Mouse (Mus musculus): ENCODE results near the gene Gm10190.
"Not testable (repeated sequence)": the region's sequence is repeated elsewhere in the genome, so short reads cannot be mapped to it uniquely, and the experiment has no call there.

The Gm10190 gene

DNA sequence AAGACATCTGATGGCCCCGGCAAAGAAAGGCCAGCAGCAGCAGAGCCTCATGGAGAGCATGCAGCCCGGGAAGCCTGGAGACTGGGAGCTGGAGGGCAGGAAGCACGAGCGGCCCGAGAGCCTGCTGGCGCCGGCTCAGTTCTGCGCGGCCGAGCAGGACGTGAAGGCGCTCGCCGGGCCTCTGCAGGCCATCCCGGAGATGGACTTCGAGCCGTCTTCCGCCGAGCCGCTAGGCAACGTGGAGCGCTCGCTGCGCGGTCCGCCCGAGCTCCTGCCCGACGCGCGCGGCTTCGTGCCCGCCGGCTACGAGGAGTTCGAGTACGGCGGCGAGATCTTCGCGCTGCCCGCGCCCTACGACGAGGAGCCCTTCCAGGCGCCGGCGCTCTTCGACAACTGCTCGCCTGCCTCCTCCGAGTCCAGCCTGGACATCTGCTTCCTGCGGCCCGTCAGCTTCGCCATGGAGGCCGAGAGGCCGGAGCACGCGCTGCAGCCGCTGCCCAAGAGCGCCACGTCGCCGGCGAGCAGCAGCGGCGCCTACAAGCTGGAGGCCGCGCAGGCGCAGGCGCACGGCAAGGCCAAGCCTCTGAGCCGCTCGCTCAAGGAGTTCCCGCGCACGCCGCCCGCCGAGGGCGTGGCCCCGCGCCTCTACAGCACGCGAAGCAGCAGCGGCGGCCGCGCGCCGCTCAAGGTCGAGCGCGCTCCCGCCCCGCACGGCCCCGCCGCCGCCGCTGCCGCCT is at the start of gene Gm10190:
Gene Gm10190, minus strand, starts transcription at position 553 of the 737 bp plus-strand sequence.
- DNase-seq (ENCODE audit: low read depth): peak; percentile 59

DNA sequence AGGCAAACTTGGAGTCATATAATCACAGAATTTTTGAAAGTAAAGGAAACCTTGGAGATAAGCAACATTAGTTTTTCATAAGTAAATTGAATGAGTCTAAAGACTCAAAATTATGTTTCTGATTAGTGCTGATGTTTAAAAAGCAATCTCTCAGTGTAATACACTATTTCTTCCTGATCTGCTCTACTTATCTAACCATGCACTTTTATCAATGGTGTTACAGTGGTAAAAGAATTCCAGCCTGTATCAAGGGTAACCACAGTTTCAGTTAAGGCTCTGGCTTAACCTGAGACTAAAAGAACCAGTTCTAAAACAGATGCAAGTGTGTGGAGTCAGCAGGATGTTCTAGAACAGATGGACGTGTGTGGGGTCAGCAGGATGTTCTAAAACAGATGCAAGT is 47.7 kb upstream of the Gm10190 start:
- no peak for DNase-seq (ENCODE audit: low read depth)

DNA sequence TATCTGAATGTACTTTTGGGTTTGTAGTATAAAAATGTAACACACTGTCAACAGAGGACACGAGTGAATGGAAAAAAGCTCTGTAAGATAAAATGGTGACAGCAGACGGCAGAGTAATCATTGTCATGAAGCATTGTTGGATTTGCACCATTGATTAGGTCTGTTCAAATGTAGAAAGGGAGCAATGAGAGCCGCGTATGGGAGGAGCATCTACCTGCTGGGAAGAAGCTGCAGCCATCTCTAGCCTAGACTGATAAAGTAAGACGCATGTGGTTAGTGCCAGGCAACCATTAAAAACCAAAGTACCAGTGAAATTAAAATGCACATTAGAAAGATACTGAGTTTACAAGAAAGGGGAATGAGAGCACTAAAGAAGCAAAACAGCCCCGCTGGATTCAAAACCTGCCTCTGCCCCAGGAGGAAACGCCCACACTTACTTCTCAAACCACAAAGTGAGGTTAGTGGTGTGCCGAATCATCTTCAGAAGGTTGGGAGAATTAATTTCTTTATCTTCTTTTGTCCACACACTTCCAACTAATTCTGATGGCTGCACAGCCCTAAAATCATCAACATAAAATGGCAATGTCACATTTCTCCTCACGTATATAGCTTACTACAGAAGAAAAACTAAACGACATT is 45.4 kb upstream of the Gm10190 start:
- no peak for DNase-seq (ENCODE audit: low read depth)

DNA sequence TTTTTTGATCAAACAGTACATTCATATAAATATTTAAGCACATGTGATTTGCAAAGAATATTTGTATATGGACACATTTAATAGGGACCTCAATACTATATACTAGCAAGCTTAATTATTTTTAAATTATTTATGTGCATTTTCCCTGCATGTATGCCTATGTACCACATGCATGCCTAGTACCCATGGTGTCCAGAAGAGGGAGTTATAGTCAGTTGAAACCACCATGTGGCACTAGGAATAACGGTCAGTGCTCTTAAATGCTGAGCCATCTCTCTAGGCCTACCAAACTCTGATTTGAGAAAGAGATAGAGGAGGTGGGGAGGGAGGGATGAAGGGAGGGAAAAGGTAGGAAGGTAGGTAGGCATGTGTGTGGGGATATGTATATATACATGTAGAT is 37.8 kb upstream of the Gm10190 start:
- no peak for DNase-seq (ENCODE audit: low read depth)

DNA sequence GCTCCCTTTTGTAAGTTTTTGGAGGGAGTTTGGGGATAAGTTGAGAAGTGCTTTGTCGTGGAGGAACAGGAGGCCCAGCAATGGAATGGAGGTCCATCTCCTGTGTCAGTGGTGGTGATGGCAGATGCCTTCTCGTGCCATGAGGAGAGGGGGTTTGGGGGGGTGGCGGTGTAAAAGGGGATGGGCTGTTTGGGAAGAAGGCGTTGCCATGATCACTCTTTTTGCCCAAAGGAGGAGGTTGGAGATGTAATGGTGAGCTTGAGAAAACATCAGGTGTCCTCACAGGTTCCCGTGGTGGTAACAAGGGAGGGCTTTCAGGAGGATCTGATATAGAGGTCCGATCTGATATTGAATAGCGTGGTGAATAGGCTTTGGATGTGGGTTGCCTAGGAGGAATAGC is 24.9 kb upstream of the Gm10190 start:
- no peak for DNase-seq (ENCODE audit: low read depth)

DNA sequence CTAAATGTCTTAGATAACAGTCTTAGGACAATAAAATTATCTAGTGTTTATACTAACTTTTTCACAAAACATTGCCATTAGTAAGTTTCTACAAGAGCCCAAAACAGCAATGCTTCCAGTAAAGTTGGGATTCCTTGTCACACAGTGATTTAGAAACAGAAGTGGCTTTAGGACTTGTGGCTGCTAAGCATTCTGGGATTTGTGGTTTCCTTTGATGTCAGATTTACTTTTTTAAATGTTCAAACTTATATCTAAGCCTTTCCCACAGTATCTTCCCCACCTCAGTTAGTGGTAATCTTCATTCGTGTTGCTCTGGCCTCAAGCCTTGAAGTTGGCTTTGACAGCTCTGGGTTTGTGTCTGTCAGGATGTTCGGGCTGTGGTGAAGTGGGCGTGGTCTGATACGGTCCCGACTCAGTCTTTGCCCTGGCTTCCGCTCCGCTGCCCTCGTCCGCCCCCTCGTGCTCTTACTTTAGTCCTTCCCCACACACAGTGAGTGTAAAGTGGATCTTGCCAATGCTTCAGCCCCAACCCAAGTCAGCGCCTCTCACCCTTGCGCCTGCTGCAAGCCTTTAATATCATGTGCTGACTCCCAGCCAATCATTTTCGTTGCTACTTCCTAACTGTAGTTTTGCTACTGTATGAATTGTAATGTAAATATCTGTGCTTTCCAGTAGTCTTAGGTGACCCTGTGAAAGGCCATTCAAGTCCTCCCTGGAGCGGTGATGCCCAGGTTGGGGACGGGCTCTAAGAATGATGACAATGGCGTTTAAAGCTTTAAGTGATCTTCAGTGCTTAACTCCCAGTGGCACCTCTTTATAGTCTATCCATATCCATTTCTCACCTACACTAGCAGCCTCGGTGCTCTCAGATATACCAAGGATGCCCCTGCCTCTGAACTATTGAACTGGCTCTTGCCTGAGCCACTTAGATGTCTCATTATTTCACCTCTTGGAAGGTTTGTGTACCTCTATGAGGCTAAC is 18.4 kb upstream of the Gm10190 start:
- peak; percentile 36 for DNase-seq (ENCODE audit: low read depth)

DNA sequence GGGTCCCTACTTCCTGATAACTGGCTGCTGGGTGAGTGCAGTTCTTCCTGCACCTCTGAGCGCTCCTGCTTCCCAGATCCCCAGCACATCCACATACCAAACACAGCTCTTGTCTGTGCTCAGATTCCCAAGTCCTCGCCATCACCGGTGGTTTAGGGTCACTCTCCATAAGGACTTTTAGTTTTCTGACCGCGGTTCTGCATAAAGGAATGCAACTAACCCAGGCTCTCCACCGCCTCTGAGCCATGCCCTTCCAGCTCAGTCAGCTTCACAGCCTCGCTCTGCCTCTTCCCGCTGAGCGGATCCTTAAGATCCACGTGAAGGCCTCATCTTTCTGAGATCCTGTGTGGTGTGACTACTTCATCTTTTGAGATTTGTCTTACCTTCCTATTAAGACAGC is 16.7 kb upstream of the Gm10190 start:
- no peak for DNase-seq (ENCODE audit: low read depth)

DNA sequence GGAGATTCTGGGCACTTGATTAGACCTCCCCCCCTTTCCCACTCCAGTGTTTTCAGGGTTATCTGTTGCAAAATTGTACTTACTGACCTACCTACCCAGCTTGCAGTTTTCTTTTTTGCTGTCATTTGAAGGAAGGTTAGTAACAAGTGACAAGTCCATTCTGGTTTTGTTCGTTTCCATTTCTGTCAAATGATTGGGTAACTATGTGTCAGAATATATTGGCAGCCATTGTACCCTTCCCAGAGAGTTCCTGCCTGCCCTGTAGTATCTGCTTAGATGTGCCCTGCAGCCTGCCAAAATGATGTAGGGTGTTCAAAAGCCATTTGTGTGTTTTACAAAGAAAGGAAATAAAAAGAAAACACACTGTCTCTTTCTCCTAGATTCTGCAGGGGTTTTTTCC is 12.3 kb upstream of the Gm10190 start:
- DNase-seq (ENCODE audit: low read depth): no peak

DNA sequence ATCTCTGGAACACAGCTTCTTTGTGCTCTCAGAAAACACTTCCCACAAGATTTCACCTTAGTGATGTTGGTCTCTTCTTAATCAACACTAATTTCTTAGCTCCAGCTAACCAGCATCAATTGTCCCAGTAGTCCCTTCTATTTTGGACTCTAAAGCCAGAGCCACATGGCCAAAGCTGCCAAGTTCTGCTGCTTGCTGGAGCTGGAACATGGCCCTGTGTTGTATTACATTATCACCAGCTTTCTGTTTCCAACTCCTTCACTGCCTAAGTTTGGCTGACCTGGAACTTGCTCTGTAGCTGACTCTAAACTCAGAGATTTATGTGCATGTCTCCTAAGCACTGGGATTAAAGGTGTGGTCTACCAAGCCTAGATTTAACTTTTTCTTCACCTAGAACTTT is 5.0 kb upstream of the Gm10190 start:
- not testable (repeated sequence) for DNase-seq (ENCODE audit: low read depth)

DNA sequence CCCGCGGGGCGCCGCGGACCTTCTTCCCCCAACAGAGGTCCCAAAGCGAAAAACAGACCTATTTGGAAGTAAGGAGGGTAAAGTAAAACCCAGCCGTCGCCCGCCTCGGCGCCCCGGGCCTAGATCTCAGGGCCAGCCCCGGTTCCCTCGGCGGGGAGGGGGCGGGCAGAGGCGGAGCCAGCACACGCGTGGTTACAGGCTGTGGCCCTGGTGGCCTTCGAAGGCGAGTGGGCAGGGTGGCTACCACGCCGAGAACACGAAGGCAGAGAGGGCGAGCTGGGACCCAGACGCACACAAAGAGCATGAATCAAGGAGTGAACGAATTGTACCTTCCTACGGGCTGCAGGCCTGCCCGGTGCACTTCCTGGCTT is 370 bp upstream of the Gm10190 start:
- DNase-seq (ENCODE audit: low read depth): no peak

DNA sequence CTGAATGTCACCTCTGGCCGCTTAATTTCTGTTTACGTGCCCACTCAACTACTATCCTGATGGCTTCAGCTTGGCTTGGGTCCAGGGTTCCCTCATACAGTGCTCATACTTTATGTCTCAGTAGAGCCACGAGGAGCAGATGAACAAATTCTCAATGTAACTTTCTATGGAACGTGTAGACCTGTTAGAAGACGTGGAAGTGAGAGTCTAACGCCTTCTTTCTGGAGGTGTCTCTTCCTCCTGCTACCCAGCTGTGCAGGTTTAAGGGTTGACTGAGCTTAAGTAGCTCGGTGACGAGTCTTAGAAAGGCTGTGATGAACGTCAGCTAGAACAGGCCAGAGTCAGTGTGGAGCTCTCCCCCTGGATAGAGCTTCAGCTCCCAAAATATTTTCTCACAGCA is 4.7 kb downstream of the Gm10190 start:
- DNase-seq (ENCODE audit: low read depth): no peak

DNA sequence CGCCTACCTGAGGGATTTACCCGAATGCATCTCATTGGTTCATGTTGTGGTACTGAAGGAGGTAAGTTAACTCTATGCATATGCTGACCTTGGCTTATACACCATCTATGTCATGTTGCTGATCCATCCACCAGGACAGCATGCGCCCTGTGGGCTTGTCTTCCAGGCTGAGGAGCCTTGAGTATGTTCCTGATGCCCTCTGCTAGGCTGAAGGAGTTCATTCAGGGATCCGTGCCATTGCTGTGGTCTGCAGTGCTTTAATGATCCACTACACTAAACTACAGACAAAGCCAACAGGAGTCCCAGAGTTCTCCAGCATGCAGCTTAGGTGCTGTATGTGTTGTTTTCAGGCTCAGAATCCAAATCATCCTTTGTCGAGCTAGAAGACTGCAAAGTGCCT is 6.1 kb downstream of the Gm10190 start:
- no peak for DNase-seq (ENCODE audit: low read depth)

DNA sequence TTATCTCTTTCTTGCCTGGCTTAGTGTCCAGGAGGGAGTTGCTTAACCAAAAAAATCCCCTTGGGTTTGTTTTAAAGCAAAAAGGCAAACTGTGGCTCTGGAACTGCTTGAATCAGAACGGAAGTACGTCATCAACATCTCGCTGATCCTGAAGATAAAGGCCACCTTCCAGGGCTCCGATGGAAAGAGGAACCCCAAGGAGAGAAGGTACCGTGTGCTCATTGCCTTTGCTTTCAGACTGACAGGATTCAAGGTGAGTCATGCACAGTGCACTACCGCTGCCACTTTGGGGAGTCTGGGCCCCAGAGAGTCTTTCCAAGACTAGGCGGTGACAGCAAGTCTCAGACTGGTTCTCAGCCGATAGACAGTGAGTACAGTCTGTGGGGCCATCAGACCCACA is 13.1 kb downstream of the Gm10190 start:
- DNase-seq (ENCODE audit: low read depth): no peak

DNA sequence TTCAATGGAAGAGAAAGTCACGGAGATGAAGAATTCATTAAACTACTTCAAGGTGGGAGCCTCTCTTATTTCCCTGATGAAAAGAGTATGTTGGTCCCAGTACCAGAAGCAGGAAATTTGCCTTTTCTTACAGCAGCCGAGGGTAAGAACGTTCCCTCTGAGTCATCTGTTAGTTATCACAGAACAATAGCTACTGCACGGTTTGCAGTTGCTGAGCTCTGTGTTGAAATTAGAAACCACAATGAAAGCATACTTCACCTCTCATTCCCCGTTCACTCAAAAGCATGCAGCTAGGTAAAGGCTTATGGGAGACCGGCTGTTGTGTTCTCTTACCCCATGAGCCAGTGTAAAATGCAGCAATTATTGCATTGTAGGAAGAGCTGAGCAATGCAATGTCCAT is 26.1 kb downstream of the Gm10190 start:
- DNase-seq (ENCODE audit: low read depth): peak; percentile 3

DNA sequence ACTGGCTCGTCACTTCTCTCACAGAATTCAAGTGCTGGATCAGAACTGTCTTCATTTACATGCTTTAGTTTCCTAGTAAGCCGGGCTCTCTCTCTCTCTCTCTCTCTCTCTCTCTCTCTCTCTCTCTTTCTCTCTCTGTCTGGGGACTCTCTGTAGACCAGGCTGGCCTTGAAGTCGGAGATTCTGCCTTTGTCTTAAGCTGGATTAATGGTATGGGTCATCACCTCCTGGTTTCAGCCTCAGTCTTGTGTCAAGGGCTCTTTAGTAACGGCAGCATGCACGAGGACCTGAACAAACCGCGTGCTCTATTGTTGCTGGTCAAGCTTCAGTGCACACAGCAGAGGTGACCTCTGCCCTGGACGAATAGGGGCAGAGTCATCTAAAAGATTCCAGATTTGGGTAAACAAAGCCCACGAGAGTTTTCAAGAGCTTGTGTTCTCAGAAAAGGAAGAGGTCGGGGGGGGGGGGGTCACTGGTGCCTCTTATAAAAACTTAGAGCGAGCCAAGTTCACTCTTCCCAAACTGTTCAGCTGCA is 26.7 kb downstream of the Gm10190 start:
- no peak for DNase-seq (ENCODE audit: low read depth)

DNA sequence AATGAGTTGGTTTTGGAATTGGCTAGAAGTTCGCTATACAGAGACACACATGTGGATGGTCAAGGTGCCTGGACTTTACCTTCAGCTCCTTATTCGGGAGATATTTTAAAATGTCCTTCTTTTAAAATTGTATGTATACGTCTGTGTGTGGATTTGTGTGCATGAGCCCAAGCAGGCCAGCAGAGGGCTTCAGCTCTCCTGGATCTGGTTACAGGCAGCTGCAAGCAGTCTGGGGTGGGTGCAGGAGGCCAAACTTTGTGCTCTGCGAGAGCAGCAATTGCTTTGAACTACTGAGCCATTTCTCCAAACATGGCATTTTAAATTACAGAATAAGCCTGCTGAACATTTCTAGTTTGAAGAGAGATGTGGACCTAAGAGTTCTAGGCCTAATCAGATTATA is 28.1 kb downstream of the Gm10190 start:
- no peak for DNase-seq (ENCODE audit: low read depth)

DNA sequence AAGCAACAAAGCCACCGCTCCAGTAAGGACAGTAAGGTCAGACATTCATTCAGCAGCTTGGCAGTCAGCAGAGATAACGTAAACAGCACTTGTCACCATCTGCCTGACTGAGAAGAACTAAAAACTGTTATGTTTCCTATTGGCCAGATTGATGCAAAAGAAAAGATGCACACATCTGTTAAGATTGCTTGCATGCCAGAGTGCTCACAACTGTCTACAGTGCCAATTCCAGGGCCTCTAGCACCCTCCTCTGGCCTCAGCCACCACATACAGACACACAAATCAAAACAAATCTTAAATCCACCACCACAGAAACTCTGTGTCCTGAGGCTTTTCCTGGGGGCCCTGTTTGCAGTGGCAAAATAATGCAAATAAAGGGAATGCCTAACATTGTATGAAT is 41.0 kb downstream of the Gm10190 start:
- no peak for DNase-seq (ENCODE audit: low read depth)

DNA sequence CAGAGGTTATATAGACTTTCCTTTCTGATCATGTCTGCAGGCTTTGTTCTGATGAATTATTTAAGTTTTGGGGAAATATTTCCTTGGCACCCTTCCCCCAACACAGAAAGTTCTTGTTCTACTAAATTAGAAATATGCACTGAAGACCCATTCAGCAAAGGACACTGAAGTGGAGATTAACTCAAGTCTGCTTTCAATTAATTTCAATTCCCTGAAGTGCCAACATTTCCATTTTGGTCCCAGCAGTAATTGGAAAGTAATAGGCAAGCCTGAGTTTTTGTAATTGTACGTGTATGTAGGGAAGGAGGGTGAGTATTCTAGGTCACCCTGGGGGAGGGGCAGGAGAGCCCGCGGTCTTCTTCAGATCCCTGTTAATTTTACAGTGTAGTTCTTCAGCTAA is 46.9 kb downstream of the Gm10190 start:
- no peak for DNase-seq (ENCODE audit: low read depth)

DNA sequence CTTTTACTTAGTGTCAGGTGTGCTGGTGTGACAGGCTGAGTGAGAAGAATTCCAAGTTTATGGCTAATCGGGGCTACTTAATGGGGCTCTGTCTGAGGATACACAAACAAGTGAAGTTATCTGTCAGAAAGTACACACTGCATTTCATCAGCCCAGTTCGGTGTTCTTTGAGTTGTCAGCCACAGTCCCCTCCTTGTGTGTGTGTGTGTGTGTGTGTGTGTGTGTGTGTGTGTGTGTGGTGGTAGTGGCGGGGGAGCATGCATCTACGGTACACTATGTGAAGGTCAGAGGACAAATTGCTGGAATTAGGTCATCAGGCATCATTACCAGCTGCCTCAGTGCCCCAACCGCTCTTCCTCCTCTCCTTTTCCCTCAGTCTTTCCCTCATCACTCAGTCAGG is 47.9 kb downstream of the Gm10190 start:
- no peak for DNase-seq (ENCODE audit: low read depth)

DNA sequence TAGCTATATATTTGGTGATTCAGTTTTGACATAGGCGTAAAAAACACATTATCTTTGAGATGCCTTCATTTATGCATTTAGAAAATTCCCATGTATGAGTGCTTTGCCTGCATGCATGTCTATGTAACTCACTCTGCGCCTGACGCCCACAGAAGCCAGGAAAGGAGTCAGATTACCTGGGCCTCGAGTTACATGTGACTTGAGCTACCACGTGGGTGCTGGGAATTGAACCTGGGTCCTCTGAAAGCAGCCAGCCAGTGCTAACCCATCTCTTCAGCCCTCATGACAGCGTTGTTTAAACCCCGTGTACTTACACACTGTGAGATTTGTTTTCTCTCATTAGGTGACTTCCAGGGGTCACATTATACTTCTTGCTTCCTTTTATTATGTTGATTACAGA is 48.8 kb downstream of the Gm10190 start:
- DNase-seq (ENCODE audit: low read depth): no peak

DNA sequence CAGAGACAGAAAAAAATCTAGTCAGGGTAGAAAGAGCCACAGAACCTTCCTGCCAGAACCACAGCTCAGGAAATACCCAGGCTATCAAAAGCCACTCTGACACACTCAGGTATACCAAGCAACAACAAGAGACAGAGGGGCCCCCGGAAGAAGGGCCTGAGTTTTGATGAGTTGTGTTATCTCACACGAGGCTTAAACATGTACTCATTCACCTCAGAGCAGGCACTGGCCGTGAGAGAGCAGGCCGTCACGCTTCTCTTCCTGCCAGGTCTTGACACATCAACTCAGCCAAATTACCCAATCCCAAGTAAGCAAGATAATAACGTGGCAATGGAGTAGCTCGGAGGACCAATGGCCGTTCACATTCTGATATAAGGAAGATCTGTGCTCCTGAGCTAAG is 49.7 kb downstream of the Gm10190 start:
- DNase-seq (ENCODE audit: low read depth): no peak
